Mouse (Mus musculus): ENCODE measurements around the gene Sh2d5.

The Sh2d5 gene

GRCm38 (mm10) chr4:138259482-138259881 lies 9.3 kb downstream of the Sh2d5 start:
- DNase-seq (ENCODE audit: low read depth in 1 of 2, low spot score in 2 of 2): peak in 1 of 2 experiments; percentile 38

GRCm38 (mm10) chr4:138261843-138262681 lies 11.9 kb downstream of the Sh2d5 start:
- DNase-seq (ENCODE audit: low read depth in 1 of 2, low spot score in 2 of 2): peak; percentile 66 to 90

- DNase-seq (ENCODE audit: low read depth in 1 of 2, low spot score in 2 of 2): no peak
Measured at GRCm38 (mm10) chr4:138267869-138268268, 17.7 kb downstream of the Sh2d5 start.

DNA sequence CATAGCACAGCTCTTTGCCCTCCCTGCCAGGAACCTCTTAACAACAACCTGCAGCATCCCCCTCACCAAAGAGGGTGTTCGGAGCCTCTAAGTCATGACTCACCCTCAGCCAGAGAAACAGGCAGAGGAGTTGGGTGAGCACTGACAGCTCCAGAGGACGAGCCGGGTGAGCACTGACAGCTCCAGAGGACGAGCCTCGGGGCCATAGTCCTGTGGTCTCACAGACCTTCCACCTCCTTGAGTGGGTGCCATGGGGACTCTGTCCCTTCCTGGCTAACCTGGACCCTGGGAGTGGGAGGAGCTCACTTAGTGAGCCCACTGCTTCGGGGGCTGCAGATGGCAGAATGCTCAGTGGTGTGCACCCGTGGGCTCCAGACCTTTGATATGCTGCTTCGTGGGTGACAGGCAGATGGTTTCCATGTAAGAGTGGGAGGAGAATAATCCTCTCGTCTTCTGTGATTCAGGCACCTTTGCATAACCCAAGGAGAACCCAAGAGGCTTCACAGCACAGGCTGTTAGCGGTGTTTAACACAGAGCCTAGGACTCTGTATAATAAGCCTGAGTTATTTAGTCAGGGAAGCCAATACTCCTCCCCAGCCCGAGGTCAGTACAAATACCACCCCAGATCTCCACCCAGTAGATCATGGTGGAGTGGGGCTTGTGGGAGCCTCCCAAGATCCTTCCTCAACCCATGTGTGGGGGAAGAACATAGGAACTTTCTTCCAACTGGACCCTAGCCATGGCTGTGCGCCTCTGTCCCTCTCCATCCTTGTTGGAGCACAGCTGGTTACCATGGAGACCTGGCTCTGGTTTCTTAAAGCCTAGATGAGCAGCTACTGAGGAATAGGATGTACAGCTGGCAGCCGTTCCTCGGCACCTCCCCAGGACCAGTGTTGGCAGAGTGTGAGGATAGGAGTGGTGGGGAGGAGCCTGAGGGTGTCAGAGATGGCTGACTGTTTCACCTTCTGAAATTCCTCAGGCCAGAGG lies 22.1 kb downstream of the Sh2d5 start:
- DNase-seq (ENCODE audit: low read depth in 1 of 2, low spot score in 2 of 2): no peak

DNA sequence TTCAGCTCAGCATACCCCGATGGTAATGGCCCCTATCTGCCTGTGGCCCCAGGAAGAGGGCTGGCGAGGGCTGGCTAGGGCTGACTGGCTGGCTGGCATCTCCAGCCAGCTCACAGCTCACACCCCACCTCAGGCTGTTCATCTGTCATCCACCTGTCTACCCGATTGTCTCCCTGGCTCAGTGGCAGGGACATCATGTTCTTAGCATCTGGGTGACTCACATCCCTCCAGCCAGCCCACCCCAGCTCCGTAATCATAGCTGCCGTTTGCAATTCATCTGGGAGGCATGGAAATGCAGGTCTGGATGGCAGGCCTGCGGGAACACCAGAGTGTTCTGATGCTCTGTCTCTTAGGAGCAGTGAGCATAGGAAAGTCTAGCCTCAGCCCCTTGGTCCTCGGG lies 28.1 kb downstream of the Sh2d5 start:
- no peak for DNase-seq (ENCODE audit: low read depth in 1 of 2, low spot score in 2 of 2)

- peak; percentile 66 to 70 for DNase-seq (ENCODE audit: low read depth in 1 of 2, low spot score in 2 of 2)
Measured at GRCm38 (mm10) chr4:138282834-138283233, 32.6 kb downstream of the Sh2d5 start.

DNA sequence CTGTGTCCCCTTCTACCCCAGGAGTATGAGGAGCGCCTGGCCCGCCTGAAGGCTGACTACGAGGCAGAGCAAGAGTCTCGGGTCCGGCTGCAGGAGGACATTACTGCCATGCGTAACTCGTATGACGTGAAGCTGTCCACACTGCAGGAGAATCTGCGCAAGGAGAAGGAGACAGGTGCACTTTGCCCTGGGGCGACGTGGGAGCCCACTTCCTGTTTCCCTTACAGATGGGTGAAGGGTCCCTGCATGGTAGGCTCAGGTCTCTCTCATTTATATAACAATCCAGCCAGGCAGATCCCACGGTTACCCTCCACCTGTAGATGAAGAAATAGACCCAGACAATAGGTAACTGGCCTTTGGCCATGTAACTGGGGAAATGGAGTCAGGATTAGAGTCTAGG lies 36.2 kb downstream of the Sh2d5 start:
- no peak for DNase-seq (ENCODE audit: low read depth in 1 of 2, low spot score in 2 of 2)

DNA sequence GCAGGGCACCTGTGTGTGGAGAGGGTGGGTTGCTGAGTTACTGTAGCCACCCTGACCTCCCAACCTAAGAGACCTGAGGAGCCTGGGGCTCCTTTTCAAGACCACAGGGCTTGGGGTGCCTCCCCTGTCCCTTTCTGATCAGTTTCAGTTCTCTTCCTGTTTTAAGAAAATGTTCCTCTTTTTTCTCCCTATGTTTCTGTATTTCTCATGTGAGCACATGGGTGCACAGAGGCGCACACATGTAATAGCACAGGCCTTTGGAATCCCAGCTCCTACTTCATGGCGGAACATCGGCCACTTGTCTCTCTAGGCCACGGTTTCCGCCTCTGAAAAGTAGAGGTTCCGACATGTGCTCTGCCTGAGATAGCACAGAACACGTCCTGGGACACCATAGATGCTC lies 38.5 kb downstream of the Sh2d5 start:
- peak in 1 of 2 experiments; percentile 8 for DNase-seq (ENCODE audit: low read depth in 1 of 2, low spot score in 2 of 2)

DNA sequence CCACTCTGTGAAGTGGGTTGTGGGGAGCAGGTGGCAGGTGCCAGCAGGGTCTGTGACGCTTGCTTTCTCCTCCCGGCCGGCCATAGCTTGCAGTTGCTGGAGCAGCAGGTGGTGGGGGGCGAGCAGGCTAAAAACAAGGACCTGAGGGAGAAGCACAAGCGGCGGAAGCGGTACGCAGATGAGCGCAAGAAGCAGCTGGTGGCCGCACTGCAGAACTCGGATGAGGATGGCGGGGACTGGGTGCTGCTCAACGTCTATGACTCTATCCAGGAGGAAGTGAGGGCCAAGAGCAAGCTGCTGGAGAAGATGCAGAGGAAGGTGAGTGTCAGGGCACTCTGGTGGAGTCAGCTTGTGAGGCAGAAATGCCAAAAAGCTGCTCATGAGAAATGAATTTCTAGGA lies 41.8 kb downstream of the Sh2d5 start:
- no peak for DNase-seq (ENCODE audit: low read depth in 1 of 2, low spot score in 2 of 2)

DNA sequence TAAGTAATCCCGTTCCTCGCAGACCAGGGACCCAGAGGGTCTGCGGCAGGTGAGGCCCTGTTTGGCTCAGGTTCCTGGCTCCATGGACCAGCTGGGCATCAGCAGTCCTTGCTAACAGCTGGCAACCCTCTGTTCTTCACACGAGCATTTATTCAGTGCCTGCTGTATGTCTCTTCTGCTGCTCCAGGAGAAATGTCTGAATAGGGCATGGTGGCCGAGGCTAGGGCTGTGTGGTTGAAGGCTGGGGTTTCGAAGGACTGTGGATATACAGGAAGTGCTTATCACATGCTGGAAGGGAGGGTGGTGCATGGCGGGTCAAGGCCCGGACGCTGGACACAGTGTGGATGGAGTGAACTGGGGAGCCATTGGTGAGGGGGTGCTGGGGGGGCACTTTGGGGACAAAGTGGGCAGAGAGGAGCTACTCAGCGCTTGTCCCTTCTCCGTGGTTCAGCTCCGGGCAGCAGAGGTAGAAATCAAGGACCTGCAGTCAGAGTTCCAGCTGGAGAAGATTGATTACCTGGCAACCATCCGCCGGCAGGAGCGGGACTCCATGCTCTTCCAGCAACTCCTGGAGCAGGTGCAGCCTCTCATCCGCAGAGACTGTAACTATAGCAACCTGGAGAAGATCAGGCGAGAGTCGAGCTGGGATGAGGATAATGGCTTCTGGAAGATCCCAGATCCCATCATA lies 43.2 kb downstream of the Sh2d5 start:
- no peak for DNase-seq (ENCODE audit: low read depth in 1 of 2, low spot score in 2 of 2)

GRCm38 (mm10) chr4:138293949-138294550 lies 43.8 kb downstream of the Sh2d5 start:
- no peak for DNase-seq (ENCODE audit: low read depth in 1 of 2, low spot score in 2 of 2)

DNA sequence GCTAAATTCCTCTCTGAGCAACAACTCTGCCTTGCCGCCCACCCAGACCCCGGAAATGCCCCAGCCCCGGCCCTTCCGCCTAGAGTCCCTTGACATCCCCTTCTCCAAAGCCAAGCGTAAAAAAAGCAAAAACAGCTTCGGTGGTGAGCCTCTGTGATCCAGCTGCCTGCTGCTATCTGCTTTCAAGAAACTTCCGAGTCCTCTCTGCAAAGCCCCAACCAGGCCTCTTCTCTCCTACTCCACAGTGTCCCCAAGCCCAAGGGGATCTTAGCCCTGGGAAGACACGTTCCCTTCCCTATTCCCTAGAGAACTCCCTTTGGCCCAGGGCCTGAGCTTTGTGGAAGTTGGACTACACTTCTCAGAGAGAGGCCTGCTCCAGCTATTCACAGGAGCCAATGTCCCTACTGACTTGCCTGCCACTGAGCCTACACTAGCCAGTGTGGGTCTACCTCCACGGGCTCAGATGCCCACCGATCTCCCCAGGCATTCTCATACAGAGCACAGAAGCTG lies 51.1 kb downstream of the Sh2d5 start:
- DNase-seq (ENCODE audit: low read depth in 1 of 2, low spot score in 2 of 2): no peak

DNA sequence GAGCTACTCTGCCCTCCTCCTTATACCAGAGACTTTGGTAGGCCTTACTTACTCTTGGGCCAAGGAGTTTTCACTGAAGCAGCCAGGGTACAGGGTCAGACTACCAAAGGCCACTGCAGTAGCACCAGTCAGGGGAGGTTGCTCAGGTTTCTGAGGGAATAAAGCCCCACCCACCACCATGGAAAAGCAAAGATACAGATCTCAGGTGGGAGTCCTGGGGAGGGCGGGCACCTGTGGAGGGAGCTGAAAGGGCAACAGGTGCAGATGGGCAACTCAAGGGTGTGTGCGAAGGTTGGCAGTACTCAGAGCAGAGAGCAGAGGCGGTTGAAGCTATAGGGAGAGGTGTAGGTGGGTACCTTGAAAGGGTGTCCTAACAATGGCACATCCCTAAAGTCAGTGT lies 52.8 kb downstream of the Sh2d5 start:
- DNase-seq (ENCODE audit: low read depth in 1 of 2, low spot score in 2 of 2): no peak

- DNase-seq (ENCODE audit: low read depth in 1 of 2, low spot score in 2 of 2): no peak
Measured at GRCm38 (mm10) chr4:138303742-138304141, 53.5 kb downstream of the Sh2d5 start.

GRCm38 (mm10) chr4:138304340-138305104 lies 54.3 kb downstream of the Sh2d5 start, which contains the start of gene Ddost:
Gene Ddost, plus strand, starts transcription at chr4:138304730.
- DNase-seq (ENCODE audit: low read depth in 1 of 2, low spot score in 2 of 2): peak; percentile 92 to 93

DNA sequence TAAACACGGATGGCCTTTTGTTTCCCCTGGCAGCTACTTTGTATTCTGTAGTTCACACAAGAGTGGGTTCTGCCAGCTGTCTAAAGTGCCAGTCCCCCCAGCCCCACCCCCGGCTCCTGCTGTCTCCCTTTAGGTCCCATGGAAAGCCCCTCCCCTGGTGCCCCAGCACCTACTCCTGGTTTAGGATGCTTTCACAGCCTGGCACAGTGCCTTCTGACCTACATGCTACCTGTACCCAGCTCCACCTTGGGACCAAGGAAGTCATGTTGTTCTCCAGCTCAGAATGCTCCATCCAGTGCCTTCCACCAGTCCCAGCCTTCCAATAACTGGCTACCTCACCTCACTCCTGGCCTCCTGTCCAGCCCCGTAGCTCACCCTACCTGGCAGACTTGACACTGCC lies 56.8 kb downstream of the Sh2d5 start:
- DNase-seq (ENCODE audit: low read depth in 1 of 2, low spot score in 2 of 2): no peak

- DNase-seq (ENCODE audit: low read depth in 1 of 2, low spot score in 2 of 2): no peak
Measured at GRCm38 (mm10) chr4:138307739-138308138, 57.5 kb downstream of the Sh2d5 start.

GRCm38 (mm10) chr4:138310311-138310910 lies 60.2 kb downstream of the Sh2d5 start:
- DNase-seq (ENCODE audit: low read depth in 1 of 2, low spot score in 2 of 2): no peak
